Mouse (Mus musculus): ENCODE data around the gene Acads. TPM values are rescaled to one million over a fixed set of nuclear protein-coding genes. Genes with fewer than 3 reads are reported as not detected.
"Not testable (repeated sequence)": the region's sequence is repeated elsewhere in the genome, so short reads cannot be mapped to it uniquely, and the experiment has no call there.

Acads gene
- polyA plus RNA-seq, 1 experiment from 2014 or later: 16.0 TPM

DNA sequence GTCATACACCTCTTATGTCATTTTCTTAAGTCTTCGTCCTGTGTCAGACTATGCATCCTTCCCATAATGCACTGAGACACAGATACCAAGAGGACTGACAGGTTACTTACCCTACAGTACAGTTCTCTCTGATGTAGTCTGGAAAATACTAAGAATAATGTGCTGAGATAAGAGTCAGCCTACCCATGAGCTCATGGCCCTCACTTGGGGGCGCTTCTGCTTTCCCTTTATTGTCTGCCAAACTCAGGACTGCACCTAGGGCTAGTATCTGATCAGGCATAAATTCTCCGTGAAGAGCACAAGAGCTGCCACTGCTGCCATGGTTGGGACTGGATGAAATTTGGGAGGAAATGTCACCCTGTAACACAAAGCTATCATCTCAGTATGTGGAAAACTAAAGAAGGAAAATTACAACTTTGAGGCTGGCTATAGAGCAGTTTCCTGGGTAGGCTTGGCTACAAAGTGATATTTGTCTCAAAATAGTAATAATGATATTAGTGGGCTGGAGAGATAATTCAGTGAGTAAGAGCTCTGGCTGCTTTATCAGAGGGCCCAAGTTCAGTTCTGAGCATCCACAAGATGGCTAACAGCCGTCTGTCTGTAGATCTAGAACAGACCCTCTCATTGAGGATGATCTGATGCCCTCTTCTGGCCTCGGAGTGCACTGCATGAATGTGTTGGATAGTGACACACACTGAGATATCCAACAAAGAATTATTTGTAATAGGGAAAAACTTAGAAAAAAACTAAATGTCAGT, 42.8 kb downstream of the Acads start:
- Histone ChIP-seq H3K4me3 (no peak overlapping the region), H3K9me3 (no peaks in the 10 kb centered on the region), H3K27me3 (replicated peaks) (no peaks in the 10 kb centered on the region), H3K36me3 (replicated peaks) (0 out of 2 replicates have a peak, but pooled peaks cover 3% of the 10 kb centered on the region), H3K4me2 (no peak overlapping the region), H3K27ac (no peak overlapping the region), H3K9ac (no peak overlapping the region), H3K4me1 (0 out of 2 replicates have a peak, but pooled peaks cover 2% of the 10 kb centered on the region)
- ATAC-seq (replicated peaks): no peak
- 63% methylated on average over 5 of the region's 5 CpGs for WGBS

DNA sequence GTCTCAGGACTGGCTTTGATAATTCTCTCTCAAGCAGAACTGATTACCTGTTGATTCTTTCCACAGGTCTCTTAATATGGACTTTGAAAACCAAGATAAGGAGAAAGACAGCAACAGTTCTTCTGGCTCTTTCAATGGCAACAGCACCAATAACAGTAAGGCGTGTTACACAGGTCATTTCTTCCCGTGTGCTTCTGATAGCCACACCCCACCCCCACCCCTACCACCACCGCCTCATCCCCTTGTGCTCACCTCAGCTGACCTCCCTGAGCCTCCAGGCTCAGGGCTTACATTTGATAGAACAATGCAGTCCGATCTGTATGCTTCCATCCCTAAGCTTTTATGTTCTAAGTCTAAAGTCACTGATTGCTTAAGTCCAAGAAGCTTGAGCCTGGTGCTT, 44.4 kb downstream of the Acads start:
- no peaks in the 10 kb centered on the region for H3K9me3 ChIP-seq
- no peak overlapping the region for H3K9ac ChIP-seq
- 0 out of 2 replicates have a peak, but pooled peaks cover 4% of the 10 kb centered on the region for H3K4me1 ChIP-seq
- H3K4me3 ChIP-seq: no peak overlapping the region
- H3K36me3 ChIP-seq (replicated peaks): 0 out of 2 replicates have a peak, but pooled peaks cover 3% of the 10 kb centered on the region
- ATAC-seq (replicated peaks): no peak
- no peak overlapping the region for H3K27ac ChIP-seq
- 85% methylated on average over 4 of the region's 4 CpGs for WGBS
- H3K4me2 ChIP-seq: no peak overlapping the region
- H3K27me3 ChIP-seq (replicated peaks): no peaks in the 10 kb centered on the region

DNA sequence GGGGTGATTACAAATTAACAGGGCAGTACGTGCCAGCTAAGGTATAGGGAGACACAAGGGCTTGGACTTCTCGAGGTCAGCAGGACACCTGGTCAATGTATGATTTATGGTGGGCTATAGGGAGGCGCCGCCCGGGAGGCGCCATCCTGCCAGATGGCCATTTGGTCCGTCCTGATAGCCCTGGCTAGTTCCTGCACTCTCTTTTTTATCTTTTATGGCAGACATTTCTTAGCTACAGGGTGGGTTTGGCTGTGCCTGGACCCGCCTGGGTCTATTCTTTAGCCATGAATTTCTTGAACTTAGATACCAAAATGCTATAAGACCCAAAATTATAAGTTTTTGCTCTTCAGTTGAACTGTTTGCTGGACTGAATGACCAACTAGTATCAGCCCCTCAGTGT, 45.8 kb downstream of the Acads start:
- not testable (repeated sequence) for H3K27me3 ChIP-seq (replicated peaks); H3K9me3 ChIP-seq; H3K4me2 ChIP-seq; H3K4me3 ChIP-seq; H3K36me3 ChIP-seq (replicated peaks); H3K27ac ChIP-seq; H3K9ac ChIP-seq; ATAC-seq (replicated peaks); H3K4me1 ChIP-seq
- 84% methylated on average over 8 of the region's 8 CpGs for WGBS

DNA sequence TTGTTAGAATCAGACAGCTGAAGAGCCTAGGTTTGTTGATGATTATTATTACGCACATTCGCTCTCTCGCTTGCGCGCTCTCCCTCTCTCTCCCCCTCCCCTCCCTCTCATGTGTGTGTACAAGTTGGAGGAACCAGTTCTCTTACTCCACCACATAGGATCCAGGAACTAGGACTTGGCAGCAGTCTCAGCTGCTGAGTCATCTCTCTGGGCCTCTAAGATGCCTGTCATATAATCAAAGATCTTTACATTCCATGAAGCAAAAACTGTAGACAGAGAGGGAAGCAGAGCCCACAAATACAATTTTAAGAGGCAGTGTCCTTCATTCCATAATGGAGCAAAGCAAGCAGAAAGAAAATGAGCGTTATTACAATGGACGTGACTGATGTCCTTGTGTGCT, 47.0 kb downstream of the Acads start:
- Histone ChIP-seq H3K27me3 (replicated peaks) (no peaks in the 10 kb centered on the region), H3K4me3 (no peak overlapping the region), H3K9me3 (no peaks in the 10 kb centered on the region), H3K36me3 (replicated peaks) (0 out of 2 replicates have a peak, but pooled peaks cover 3% of the 10 kb centered on the region), H3K4me1 (0 out of 2 replicates have a peak, but pooled peaks cover 4% of the 10 kb centered on the region), H3K9ac (no peak overlapping the region), H3K27ac (no peak overlapping the region), H3K4me2 (no peak overlapping the region)
- 87% methylated on average over 7 of the region's 7 CpGs for WGBS
- no peak for ATAC-seq (replicated peaks)

DNA sequence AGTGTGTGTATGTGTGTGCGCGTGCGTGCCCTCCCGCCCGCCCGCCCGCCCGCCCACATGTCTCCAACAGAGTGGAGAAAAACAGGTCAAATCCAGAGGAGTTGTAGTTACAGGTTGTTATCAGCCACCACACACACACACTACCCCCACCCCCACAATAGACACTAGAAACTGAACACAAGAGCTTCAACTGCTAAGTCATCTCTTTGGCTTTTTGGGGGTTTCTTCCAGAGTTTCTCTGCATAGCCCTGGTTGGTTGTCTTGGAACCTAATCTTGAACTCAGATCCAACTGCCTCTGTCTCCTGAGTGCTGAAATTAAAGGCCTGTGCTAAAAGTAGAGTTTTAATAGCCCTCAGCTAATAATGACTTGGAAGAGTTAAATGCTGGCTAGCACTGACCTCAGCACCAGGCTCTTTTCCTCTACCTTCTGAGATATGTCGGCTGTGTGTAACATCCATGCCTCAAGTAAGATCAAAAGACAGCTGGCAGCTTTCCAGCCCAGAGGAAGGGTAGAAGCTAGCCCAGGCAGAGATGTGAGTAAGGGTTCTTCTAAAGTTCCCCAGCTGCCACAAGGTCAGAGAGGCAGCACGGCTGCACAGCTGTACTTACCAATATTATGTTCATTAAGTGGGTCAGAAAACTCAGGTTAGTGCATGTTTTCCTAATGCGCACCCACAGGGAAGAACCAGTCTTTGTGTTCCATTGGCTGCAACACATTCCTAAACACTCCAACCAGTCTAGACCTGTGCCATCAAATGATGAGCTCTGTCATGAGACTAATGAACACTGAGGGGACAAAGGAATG, 47.8 kb downstream of the Acads start:
- WGBS: 88% methylated on average over 11 of the region's 11 CpGs

DNA sequence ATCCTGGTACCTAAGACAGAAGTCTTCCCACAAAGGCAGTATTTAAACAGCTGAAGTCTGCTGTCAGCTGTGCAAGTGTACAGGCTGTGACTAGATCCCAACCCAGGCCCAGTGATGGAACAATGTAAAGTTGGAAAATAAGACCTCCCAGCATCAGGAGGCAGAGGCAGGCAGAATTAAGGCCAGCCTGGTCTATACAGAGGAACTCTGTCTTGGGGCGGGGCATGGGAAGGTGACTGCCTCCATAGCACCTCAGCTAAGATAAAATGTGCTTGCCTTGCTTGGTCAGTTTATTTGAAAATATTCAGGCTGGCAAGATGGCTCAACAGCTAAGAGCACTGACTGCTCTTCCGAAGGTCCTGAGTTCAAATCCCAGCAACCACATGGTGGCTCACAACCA, 48.7 kb downstream of the Acads start:
- Histone ChIP-seq H3K27ac (no peak overlapping the region), H3K4me2 (no peak overlapping the region), H3K4me1 (0 out of 2 replicates have a peak, but pooled peaks cover 4% of the 10 kb centered on the region), H3K9ac (no peak overlapping the region), H3K9me3 (no peaks in the 10 kb centered on the region), H3K27me3 (replicated peaks) (no peaks in the 10 kb centered on the region), H3K36me3 (replicated peaks) (no peaks in the 10 kb centered on the region), H3K4me3 (no peak overlapping the region)
- WGBS: 100% methylated on average over 2 of the region's 2 CpGs
- ATAC-seq (replicated peaks): no peak

More for the DNA sequence above, 47.8 kb downstream of the Acads start:
- Histone ChIP-seq H3K36me3 (replicated peaks) (0 out of 2 replicates have a peak, but pooled peaks cover 3% of the 10 kb centered on the region), H3K4me3 (no peak overlapping the region), H3K9me3 (no peaks in the 10 kb centered on the region), H3K27ac (no peak overlapping the region), H3K4me1 (0 out of 2 replicates have a peak, but pooled peaks cover 4% of the 10 kb centered on the region), H3K27me3 (replicated peaks) (no peaks in the 10 kb centered on the region), H3K4me2 (no peak overlapping the region), H3K9ac (no peak overlapping the region)
- no peak for ATAC-seq (replicated peaks)

DNA sequence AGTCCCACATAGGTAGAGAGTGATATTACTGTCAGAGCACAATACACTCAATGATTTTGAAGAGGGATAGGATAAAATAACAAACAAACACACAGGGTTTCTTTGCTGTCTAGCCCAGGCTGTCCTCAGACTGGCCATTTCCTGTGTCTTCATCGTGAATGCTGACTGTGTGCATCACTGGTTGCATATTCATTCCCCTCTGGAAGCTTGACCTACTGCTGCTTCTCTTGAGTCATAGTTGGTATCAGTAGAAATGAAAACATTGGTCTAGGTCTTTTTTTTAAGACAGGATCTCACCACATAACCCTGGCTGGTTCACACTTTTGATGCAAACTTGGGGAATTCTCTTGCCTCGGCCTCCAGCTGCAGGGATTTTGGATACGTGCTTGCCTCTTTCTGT, 49.5 kb downstream of the Acads start:
- ATAC-seq (replicated peaks): no peak
- Histone ChIP-seq H3K4me3 (no peak overlapping the region), H3K36me3 (replicated peaks) (no peaks in the 10 kb centered on the region), H3K27me3 (replicated peaks) (no peaks in the 10 kb centered on the region), H3K4me2 (no peak overlapping the region), H3K27ac (no peak overlapping the region), H3K9ac (no peak overlapping the region), H3K4me1 (0 out of 2 replicates have a peak, but pooled peaks cover 4% of the 10 kb centered on the region), H3K9me3 (no peaks in the 10 kb centered on the region)
- WGBS: 91% methylated on average over 3 of the region's 3 CpGs

DNA sequence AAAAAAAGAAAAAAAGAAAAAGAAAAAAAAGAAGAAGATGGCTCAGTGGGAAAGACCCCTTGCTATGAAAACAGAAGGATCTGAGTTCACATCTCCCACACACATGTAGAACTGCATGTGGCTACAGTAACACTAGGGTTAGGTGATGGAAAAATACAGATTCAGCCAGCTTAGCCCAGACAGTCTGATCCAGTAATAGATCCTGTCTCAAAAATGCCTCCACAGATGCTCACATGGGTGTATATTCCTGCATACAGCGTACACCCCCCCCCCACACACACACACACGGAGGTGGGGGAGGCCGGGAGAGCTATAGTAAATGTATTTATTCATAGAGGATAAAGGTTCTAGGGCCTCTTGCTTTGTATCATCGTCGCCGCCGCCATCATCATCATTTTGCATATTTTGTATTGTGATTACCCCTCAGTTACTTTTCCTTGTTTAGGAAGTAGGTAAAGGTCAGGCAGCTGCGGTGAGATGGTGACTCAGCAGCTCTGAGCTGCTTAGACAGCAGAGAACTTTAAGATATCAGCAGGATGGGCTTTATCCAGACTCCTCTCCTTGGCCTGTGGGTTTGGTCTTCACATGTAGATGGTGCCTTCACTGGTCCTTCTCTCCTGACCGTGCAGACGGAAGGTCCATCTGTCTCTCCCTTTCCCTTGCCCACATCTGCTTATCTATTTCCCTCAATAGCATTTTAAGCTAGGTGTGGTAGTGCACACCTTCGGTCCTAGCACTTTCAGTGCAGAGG, 50.3 kb downstream of the Acads start:
- no peak for ATAC-seq (replicated peaks)
- Histone ChIP-seq H3K27me3 (replicated peaks) (no peaks in the 10 kb centered on the region), H3K36me3 (replicated peaks) (no peaks in the 10 kb centered on the region), H3K9ac (no peak overlapping the region), H3K4me1 (0 out of 2 replicates have a peak, but pooled peaks cover 4% of the 10 kb centered on the region), H3K4me3 (no peak overlapping the region), H3K27ac (no peak overlapping the region), H3K9me3 (no peaks in the 10 kb centered on the region), H3K4me2 (no peak overlapping the region)
- WGBS: 92% methylated on average over 11 of the region's 11 CpGs

DNA sequence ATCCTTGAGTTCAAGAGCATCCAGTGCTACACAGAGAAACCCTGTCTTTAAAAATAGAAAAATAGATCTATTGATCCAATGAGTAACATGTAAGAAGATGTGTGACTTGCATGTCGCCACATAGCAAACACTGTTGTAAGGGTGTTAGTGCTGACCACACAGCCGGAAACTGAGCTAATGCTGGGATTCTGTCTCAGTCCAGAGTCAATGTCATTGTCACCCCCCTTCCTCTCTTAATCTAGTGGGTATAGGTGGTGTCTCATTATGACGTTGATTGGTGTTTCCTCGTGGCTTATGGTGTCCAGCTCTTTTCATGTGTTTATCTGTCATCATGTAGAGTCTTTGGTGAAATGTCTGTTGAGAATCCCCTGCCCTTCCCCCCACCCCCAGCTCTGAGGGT, 52.9 kb downstream of the Acads start:
- H3K4me3 ChIP-seq: no peak overlapping the region

DNA sequence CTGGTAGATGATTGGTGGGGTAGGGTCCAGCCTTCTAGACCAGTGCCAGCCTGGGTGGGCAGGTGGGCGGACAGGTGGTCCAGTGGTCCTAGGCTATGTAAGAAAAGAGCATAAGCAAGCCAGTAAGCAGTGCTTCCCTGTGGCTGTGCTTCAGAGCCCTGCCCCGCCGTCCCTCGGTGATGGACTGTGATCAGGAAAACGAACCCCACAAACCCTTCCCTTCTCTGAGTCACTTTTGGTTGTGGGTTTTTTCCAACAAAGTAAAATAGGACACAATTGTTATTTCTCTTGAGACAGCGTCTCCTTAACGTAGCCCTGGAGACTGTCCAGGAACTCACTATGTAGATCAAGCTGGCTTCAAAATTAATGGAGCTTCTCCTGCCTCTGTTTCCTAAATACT, 55.8 kb downstream of the Acads start:
- no peak for ATAC-seq (replicated peaks)
- H3K4me3 ChIP-seq: no peak overlapping the region
- H3K4me2 ChIP-seq: no peak overlapping the region
- no peaks in the 10 kb centered on the region for H3K27me3 ChIP-seq (replicated peaks)
- 87% methylated on average over 7 of the region's 7 CpGs for WGBS
- no peaks in the 10 kb centered on the region for H3K9me3 ChIP-seq
- no peaks in the 10 kb centered on the region for H3K36me3 ChIP-seq (replicated peaks)
- H3K9ac ChIP-seq: no peak overlapping the region
- H3K27ac ChIP-seq: no peak overlapping the region
- no peaks in the 10 kb centered on the region for H3K4me1 ChIP-seq

More for the DNA sequence above, 52.9 kb downstream of the Acads start:
- H3K27ac ChIP-seq: no peak overlapping the region
- no peaks in the 10 kb centered on the region for H3K27me3 ChIP-seq (replicated peaks)
- no peak for ATAC-seq (replicated peaks)
- H3K36me3 ChIP-seq (replicated peaks): no peaks in the 10 kb centered on the region
- no peak overlapping the region for H3K9ac ChIP-seq
- H3K4me2 ChIP-seq: no peak overlapping the region
- 79% methylated on average over 4 of the region's 4 CpGs for WGBS
- 0 out of 2 replicates have a peak, but pooled peaks cover 1% of the 10 kb centered on the region for H3K4me1 ChIP-seq
- no peaks in the 10 kb centered on the region for H3K9me3 ChIP-seq

DNA sequence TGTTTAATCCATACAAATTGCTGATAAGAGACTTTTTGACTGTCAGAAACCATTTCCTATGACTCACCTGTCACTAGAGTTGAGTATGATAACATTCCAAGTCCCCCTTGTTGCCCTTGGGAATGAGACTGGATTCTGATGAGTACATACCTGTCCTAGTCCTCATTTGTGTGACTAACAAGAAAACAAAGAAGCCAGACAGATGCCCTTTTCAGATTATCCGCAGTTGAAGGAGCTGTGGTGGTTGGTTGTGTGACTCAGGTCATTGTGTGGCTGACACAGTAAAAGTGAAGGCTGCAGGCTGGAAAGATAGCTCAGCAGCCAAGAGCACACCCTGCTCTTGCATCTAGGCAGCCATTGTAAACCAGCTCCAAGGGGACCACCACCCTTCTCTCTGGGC, 56.6 kb downstream of the Acads start:
- ATAC-seq (replicated peaks): no peak
- WGBS: 89% methylated on average over 1 of the region's 1 CpGs
- Histone ChIP-seq H3K4me1 (no peaks in the 10 kb centered on the region), H3K27ac (no peak overlapping the region), H3K27me3 (replicated peaks) (no peaks in the 10 kb centered on the region), H3K9me3 (no peaks in the 10 kb centered on the region), H3K36me3 (replicated peaks) (no peaks in the 10 kb centered on the region), H3K9ac (no peak overlapping the region), H3K4me3 (no peak overlapping the region), H3K4me2 (no peak overlapping the region)

DNA sequence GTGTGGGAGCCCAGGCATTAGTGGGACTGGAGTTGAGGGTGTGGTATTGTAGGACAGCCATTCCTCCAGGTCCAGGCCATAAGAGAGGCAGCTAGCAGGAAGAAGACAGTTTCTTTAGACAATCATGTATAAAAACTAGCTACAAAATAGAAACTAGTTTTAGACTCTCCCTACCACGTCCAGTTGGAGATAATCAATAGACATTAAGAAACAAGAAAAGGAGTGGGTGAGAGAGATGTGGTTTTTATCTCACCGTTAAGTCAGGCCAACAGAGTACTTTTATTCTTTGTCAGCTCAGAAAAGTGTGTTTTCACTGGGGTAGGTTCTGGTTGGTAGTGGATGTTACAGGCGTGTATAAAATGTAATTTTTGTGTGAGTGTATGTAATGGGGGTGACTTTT, 58.2 kb downstream of the Acads start:
- Histone ChIP-seq H3K4me3 (no peak overlapping the region), H3K4me1 (no peaks in the 10 kb centered on the region), H3K4me2 (no peak overlapping the region), H3K27me3 (replicated peaks) (no peaks in the 10 kb centered on the region), H3K36me3 (replicated peaks) (no peaks in the 10 kb centered on the region), H3K9ac (no peak overlapping the region), H3K27ac (no peak overlapping the region), H3K9me3 (no peaks in the 10 kb centered on the region)
- WGBS: 91% methylated on average over 3 of the region's 3 CpGs
- ATAC-seq (replicated peaks): no peak
